Mouse (Mus musculus) frontal cortex, postnatal 36 days (tissue): ENCODE measurements around the gene Sh3glb2.
A peak's percentile ranks its signal among the peaks of the same experiment; 100 is the strongest.

ENCODE experiments used
- DNase-seq, 2 experiments: peaks; one replicate each; pipeline ENCODE4 v3.0.0; 2022; ENCODE audit warnings: low spot score in 2 of 2

Gene Sh3glb2

DNA sequence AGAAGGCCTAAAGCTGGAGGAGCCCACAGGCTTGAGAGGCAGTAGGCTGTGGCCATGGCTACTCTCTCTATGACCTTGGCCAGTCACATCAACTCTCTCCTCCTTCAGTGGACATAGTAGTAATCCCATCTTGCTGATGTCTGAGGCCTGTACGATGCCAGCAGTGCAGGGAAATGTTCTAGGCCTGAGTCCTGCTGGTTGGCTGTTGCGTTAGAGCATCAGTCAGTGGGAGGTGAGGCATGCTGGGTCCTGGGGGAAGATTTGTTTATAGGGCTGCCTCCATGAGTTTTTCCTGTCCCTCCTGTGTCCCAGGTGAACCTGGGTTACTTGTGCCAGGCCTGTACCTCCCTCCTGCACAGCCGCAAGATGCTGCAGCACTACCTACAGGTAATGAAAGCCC, 17.1 kb downstream of the Sh3glb2 start:
- no peak for DNase-seq

DNA sequence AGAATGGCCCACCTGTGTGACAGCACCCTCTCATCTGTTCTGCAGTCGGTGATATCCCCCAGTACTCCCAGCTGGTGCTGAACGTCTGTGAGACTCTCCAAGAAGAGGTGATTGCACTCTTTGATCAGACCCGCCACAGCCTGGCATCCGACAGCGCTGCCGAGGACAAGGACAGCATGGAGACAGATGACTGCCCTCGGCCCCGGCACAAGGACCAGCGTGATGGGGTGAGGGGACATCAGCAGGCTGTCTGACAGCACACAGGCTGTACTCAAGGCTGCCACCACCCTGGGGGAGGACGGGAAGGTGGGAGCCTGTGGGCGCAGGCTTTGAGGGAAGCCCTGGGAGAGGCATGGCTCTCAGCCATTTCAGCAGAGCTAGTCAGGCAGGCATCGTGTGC, 22.0 kb downstream of the Sh3glb2 start:
- DNase-seq, result no peak

DNA sequence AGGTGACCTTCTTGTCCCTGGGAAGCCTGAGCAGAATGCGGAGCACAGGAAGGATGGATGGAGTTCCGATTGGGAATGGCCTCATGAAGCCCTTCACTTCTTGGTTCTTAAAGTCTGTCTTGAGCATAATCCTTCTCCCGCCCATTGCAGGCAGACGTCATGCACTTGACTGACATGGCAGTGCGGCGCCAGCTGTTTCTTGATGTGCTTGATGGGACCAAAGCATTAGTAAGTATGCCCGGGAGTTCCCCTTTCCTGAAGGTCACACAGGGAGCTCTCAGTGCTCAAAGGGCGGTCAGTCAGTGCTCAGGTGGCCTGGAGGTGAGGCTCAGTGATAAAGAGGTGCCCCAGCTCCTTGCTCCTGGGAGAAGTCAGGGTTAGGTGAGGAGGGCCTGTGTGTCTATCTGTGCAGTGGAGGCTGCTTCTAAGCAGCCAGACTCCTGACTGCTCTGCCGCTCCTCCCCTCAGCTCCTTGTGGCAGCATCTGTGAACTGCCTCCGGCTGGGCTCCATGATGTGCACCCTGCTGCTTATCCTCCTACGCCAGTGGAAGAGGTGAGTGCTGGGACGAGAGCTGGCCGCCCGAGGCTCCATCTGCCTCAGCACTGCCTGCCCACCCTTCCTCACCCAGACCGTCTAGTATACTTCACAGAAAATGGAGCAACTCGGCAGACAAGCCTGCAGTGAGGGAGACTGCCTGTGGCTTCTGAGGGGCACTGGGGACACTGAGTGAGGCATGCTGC, 22.8 kb downstream of the Sh3glb2 start:
- no peak for DNase-seq

DNA sequence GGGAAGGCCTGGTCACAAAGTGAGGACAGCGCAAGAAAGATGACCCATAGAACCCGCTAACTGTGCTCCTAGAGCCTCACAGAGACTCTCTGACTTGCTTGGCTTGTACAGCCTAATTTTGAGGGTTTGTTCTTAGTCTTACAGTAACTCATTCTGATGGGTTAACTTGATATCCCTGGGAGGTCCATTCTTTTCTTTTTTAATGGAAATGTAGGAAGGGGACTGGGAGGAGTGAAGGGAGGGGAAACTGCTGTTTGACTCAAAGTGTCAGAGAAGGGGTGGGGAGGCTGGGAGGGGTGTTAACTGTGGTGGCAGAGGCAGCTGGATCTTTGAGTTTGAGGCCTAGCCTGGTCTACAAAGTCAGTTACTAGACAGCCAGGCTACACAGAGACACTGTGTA, 23.8 kb downstream of the Sh3glb2 start:
- DNase-seq, result no peak

DNA sequence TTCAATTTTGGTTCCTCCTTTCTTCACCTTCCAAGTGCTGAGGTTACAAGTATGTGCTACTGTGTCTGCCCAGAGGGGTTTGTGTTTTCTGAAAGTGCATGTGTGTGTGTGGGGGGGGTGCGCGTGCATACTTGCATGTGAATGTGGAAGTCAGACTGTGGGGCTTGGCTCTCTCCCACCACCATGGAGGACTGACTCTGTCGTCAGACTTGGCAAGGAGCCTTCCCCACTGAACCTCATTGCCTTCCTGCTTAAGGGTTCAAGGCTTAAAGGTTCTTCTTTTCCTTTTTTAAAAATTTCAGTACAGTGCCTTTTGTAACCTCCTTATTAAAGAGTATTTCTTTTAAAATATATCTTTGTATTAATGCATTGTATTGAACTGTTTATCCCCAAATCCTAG, 30.3 kb downstream of the Sh3glb2 start:
- no peak for DNase-seq

DNA sequence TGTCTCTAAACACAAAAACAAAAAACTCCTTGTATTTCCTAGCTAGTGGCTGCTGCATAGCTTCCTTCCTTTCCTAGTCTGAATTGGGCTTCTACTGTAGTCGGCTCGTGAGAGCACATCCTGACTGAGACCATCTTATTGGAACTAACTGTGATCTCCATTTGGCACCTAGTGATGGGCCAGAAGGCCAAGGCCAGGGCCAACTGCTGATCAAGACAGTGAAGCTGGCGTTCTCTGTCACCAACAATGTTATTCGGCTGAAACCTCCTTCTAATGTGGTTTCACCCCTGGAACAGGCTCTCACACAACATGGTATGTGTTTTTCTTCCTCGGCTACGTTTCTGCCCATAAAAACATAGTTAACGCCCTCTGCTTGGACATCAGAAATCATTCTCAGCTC, 31.9 kb downstream of the Sh3glb2 start:
- DNase-seq, result no peak

DNA sequence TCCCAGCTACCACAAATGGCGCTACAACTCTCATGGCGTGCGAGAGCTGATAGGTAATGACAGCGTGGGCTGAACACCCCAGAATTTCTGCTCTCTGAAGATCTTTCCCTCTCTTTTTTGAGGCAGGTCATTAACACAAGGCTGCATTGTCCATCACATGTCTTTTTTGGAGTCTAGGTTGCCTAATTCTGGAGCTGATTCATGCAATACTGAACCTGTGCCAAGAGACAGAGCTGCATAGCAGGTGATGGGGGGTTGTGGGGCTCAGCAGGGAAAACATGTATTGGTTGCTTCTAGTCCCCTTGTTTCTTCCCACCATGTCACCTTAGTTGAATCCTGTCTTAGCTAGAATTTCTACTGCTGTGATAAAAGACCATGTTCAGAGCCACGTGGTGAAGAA, 33.8 kb downstream of the Sh3glb2 start:
- no peak for DNase-seq

DNA sequence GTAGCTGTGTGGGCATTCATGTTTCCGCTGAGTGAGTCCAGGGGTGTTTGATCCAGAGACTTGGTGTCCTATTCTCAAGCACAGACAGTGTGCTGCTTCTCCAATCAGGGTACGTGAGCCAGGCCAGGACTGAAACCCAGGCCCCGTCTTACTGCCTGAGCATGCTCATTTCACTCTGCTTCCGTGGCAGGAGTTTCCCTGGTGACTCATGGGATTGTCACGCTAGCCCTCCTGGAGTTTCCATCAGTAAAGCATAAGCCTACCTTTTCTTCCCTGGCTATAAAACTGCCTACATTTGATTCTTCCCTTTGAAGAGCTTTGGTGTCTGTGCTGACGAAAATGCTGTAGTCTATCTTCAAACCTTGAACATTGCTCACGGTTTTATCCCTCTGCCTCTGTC, 36.0 kb downstream of the Sh3glb2 start:
- DNase-seq, result no peak

DNA sequence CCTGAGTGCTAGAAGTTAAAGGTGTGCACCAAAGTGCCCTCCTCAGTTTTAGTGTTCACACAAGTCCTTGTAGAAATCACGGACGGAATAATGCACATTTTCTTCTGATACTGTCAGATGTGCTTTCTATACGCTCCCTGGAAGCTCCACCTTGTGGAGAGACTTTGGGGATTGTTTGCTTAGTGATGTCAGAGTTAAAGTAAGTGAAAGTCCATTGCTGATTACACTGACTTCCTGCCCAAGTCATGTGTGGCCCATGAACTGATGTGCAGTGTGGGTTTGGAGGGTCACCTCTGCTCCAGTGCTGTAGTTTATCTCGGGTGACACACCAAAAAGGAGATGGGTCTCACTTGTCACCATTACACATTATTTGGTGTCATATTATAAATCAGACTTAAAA, 39.9 kb downstream of the Sh3glb2 start:
- no peak for DNase-seq

DNA sequence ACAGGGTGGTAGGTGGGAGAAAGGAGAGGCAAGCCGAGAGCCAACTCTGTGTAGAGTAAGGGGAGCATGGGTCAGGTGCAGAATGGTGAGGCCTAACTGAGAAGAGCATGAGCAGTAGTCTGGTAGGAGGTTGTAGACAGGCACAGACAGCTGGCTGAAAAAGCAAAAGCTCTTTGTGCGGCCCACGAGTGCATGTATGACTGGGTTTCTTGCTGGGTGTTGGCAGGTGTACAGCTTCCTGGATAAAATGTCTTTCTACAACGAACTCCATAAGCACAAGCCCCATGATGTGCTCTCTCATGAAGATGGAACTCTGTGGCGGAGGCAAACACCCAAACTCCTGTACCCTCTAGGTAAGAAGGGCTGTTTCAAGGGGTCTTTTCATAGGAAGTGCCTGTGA, 42.2 kb downstream of the Sh3glb2 start:
- no peak for DNase-seq

DNA sequence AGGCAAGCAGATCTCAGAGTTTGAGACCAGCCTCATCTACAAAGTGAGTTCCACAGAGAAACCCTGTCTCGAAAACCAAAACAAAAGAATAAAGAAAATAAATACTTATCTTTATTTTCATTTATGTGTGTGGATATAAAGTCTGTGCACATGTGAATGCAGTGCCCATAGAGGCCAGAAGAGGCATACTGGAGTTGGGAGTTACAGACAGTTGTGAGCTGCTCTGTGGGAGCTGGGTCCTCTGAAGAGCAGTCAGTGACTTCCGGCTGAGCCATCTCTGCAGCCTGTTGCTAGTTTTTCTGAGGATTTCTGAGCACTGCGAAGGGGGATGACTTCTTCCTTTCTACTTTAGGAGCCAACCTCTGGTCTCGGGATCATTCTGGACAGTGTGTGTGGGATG, 43.0 kb downstream of the Sh3glb2 start:
- DNase-seq, result no peak

DNA sequence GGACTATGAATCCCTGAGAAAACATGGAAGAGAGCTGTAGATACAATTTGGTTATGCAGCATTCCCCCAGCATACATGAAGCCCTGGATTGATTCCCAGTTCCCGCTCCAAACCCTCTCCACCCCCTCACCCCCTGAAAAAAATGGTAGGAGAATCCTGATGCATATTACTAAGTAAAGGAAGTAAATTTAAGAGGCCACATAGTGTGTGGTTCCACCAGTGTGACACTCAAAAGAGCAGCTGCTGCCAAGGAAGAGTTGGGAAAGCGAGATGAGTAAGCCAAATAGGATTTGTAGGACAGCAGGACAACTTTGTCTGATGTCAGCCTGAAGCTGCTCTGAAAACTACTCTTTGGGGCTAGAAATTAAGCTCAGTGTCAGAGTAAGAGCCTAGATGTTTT, 47.7 kb downstream of the Sh3glb2 start:
- DNase-seq, result peak in 1 of 2 experiments; percentile 16

DNA sequence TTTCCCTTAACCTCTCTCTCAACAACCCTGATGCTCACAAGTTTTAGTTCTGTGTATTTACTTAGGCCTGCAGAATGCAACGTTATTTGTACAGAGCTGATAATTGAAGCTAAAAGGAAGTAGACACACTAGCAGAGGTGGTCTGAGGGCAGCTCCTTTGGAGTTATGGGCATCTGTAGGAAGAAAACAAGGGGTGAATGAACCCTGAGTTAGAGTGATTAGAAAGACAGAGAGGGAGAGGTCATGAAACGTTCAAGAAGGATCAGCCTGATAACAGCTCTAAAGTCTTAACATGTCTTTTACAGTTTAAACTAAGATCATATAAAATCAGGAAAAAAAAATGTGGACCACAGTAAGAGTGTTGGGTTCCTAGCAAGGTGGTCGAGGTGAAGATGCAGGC, 49.8 kb downstream of the Sh3glb2 start:
- DNase-seq, result no peak

DNA sequence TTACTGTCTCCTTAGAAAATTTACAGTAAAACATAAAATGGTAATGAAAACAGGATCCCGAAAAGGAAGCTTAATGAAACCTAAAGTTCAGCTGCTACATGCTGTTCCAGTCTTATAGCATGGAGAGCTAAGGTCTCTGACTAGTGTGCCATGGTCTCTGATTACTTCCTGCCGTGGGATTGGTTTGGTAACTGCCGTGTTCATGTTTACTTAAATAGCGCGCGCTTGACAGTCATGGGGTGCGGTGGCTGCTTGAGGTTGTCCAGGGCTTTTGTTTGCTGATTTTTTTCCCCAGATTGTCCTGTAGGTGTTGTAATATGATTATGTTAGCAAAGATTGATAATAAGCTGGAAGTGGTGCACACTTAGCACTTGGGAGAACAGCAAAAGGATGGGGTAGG, 53.0 kb downstream of the Sh3glb2 start:
- no peak for DNase-seq

DNA sequence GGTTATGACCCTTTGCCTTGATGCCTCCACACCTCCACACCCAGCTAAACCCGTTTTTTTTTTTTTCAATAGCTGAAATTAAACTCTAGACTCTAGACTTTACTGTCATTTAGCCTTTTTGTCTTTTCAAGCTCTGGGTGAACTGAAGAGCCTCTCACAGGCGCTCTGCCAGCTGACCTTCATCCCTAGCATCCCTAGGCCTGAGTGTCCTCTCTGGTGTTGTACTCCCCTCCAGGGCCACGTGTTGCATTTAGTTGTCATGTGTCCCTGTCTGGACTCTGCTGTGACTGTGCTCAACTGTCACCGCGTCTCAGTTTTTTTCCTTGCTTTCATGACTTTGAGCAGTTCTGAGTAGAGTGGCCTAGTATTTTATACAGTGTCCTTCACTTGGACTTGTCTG, 59.2 kb downstream of the Sh3glb2 start:
- DNase-seq, result no peak

DNA sequence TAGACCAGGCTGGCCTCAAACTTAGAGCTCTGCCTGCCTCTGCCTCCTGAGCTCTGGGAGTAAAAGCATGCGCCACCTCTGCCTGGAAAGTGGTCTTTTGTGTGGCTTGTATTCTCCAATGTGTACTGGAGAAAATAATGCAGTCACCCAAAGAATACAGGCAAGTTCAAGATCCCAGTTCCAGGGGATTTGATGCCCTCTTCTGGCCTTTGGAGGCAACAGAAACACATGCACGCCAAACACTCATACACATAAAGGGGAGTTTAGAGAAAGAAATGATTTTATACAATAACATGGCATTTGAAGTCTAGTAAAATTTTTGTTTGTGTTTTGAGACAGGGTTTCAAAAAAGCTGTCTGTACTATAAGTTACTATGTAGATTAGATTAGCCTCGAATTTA, 59.6 kb downstream of the Sh3glb2 start:
- no peak for DNase-seq
